Mouse (Mus musculus): ENCODE results near the gene Soat1. TPM values are rescaled to one million over a fixed set of nuclear protein-coding genes. Genes with fewer than 3 reads are reported as not detected.

The Soat1 gene
- polyA plus RNA-seq, 1 experiment from 2014 or later, result 43.9 TPM

GRCm38 (mm10) chr1:156445049-156445448, 29.1 kb downstream of the Soat1 start:
- Histone ChIP-seq H3K9ac (replicated peaks) (no peak overlapping the region), H3K27ac (ENCODE audit: low read depth) (no peak overlapping the region), H3K9me3 (ENCODE audit: low read length) (no peaks in the 10 kb centered on the region), H3K4me1 (ENCODE audit: insufficient read depth) (no peaks in the 10 kb centered on the region), H3K4me2 (ENCODE audit: low read depth, low read length) (no peak overlapping the region), H3K36me3 (replicated peaks; ENCODE audit: insufficient read depth, low read length) (peaks cover 47% of the 10 kb centered on the region), H3K27me3 (ENCODE audit: insufficient read depth, low read length) (no peaks in the 10 kb centered on the region), H3K4me3 (ENCODE audit: low read depth, low read length) (no peak overlapping the region)
- ATAC-seq, result no peak
- DNase-seq, result no peak
- no peak for TF ChIP-seq EP300 (IDR thresholded peaks at IDR 0.05; ENCODE audit: low read depth)
- TF ChIP-seq CTCF (IDR thresholded peaks at IDR 0.05; ENCODE audit: low read depth), result no peak
- 80% methylated on average over 1 of the region's 1 CpGs for WGBS (ENCODE audit: insufficient replicate concordance)

GRCm38 (mm10) chr1:156442776-156443175, 31.4 kb downstream of the Soat1 start:
- WGBS (ENCODE audit: insufficient replicate concordance), result 77% methylated on average over 6 of the region's 6 CpGs
- H3K4me3 ChIP-seq (ENCODE audit: low read depth, low read length), result no peak overlapping the region
- no peak overlapping the region for H3K9ac ChIP-seq (replicated peaks)
- no peak overlapping the region for H3K27ac ChIP-seq (ENCODE audit: low read depth)
- no peaks in the 10 kb centered on the region for H3K4me1 ChIP-seq (ENCODE audit: insufficient read depth)
- no peaks in the 10 kb centered on the region for H3K9me3 ChIP-seq (ENCODE audit: low read length)
- TF ChIP-seq CTCF (IDR thresholded peaks at IDR 0.05; ENCODE audit: low read depth) (no peak), EP300 (IDR thresholded peaks at IDR 0.05; ENCODE audit: low read depth) (no peak)
- H3K4me2 ChIP-seq (ENCODE audit: low read depth, low read length), result no peak overlapping the region
- DNase-seq (no peak), ATAC-seq (no peak)
- H3K27me3 ChIP-seq (ENCODE audit: insufficient read depth, low read length), result no peaks in the 10 kb centered on the region
- peaks cover 42% of the 10 kb centered on the region for H3K36me3 ChIP-seq (replicated peaks; ENCODE audit: insufficient read depth, low read length)

- Histone ChIP-seq H3K36me3 (replicated peaks; ENCODE audit: insufficient read depth, low read length) (peaks cover 41% of the 10 kb centered on the region), H3K9me3 (ENCODE audit: low read length) (no peaks in the 10 kb centered on the region), H3K4me2 (ENCODE audit: low read depth, low read length) (no peak overlapping the region), H3K4me3 (ENCODE audit: low read depth, low read length) (no peak overlapping the region), H3K27ac (ENCODE audit: low read depth) (no peak overlapping the region), H3K9ac (replicated peaks) (no peak overlapping the region), H3K27me3 (ENCODE audit: insufficient read depth, low read length) (no peaks in the 10 kb centered on the region), H3K4me1 (ENCODE audit: insufficient read depth) (no peaks in the 10 kb centered on the region)
- WGBS (ENCODE audit: insufficient replicate concordance), result 85% methylated on average over 12 of the region's 12 CpGs
- ATAC-seq (no peak), DNase-seq (no peak)
- TF ChIP-seq EP300 (IDR thresholded peaks at IDR 0.05; ENCODE audit: low read depth), result no peak
- no peak for TF ChIP-seq CTCF (IDR thresholded peaks at IDR 0.05; ENCODE audit: low read depth)
These were observed 31.9 kb downstream of the Soat1 start for GRCm38 (mm10) chr1:156442266-156442665.

- Histone ChIP-seq H3K4me1 (ENCODE audit: insufficient read depth) (no peaks in the 10 kb centered on the region), H3K27me3 (ENCODE audit: insufficient read depth, low read length) (no peaks in the 10 kb centered on the region), H3K4me3 (ENCODE audit: low read depth, low read length) (no peak overlapping the region), H3K27ac (ENCODE audit: low read depth) (no peak overlapping the region), H3K36me3 (replicated peaks; ENCODE audit: insufficient read depth, low read length) (peaks cover 44% of the 10 kb centered on the region), H3K9ac (replicated peaks) (no peak overlapping the region), H3K9me3 (ENCODE audit: low read length) (no peaks in the 10 kb centered on the region), H3K4me2 (ENCODE audit: low read depth, low read length) (no peak overlapping the region)
- WGBS (ENCODE audit: insufficient replicate concordance), result 76% methylated on average over 5 of the region's 5 CpGs
- TF ChIP-seq CTCF (IDR thresholded peaks at IDR 0.05; ENCODE audit: low read depth) (no peak), EP300 (IDR thresholded peaks at IDR 0.05; ENCODE audit: low read depth) (no peak)
- DNase-seq (no peak), ATAC-seq (0 out of 2 replicates have a peak, but pooled peaks have one; percentile 3)
These were observed 36.4 kb downstream of the Soat1 start for GRCm38 (mm10) chr1:156437726-156438125.

- Histone ChIP-seq H3K9ac (replicated peaks) (no peak overlapping the region), H3K27me3 (ENCODE audit: insufficient read depth, low read length) (no peaks in the 10 kb centered on the region), H3K9me3 (ENCODE audit: low read length) (no peaks in the 10 kb centered on the region), H3K4me1 (ENCODE audit: insufficient read depth) (no peaks in the 10 kb centered on the region), H3K27ac (ENCODE audit: low read depth) (no peak overlapping the region), H3K4me3 (ENCODE audit: low read depth, low read length) (no peak overlapping the region), H3K36me3 (replicated peaks; ENCODE audit: insufficient read depth, low read length) (peaks cover 46% of the 10 kb centered on the region), H3K4me2 (ENCODE audit: low read depth, low read length) (no peak overlapping the region)
- DNase-seq, result no peak
- ATAC-seq, result peak; percentile 36
- WGBS (ENCODE audit: insufficient replicate concordance), result 75% methylated on average over 8 of the region's 8 CpGs
- TF ChIP-seq CTCF (IDR thresholded peaks at IDR 0.05; ENCODE audit: low read depth) (no peak), EP300 (IDR thresholded peaks at IDR 0.05; ENCODE audit: low read depth) (no peak)
These were observed 37.0 kb downstream of the Soat1 start for GRCm38 (mm10) chr1:156437016-156437708.

GRCm38 (mm10) chr1:156433497-156433896, 40.6 kb downstream of the Soat1 start:
- 80% methylated on average over 3 of the region's 3 CpGs for WGBS (ENCODE audit: insufficient replicate concordance)
- ATAC-seq (no peak), DNase-seq (no peak)
- H3K27ac ChIP-seq (ENCODE audit: low read depth), result no peak overlapping the region
- no peaks in the 10 kb centered on the region for H3K4me1 ChIP-seq (ENCODE audit: insufficient read depth)
- H3K9me3 ChIP-seq (ENCODE audit: low read length), result no peaks in the 10 kb centered on the region
- peaks cover 43% of the 10 kb centered on the region for H3K36me3 ChIP-seq (replicated peaks; ENCODE audit: insufficient read depth, low read length)
- no peak for TF ChIP-seq CTCF (IDR thresholded peaks at IDR 0.05; ENCODE audit: low read depth)
- no peak for TF ChIP-seq EP300 (IDR thresholded peaks at IDR 0.05; ENCODE audit: low read depth)
- H3K4me2 ChIP-seq (ENCODE audit: low read depth, low read length), result no peak overlapping the region
- H3K4me3 ChIP-seq (ENCODE audit: low read depth, low read length), result no peak overlapping the region
- H3K9ac ChIP-seq (replicated peaks), result no peak overlapping the region
- H3K27me3 ChIP-seq (ENCODE audit: insufficient read depth, low read length), result no peaks in the 10 kb centered on the region

Data from liver, postnatal 0 days (tissue).